Mouse (Mus musculus): ENCODE data around the gene Rbm42.

Gene Rbm42

DNA sequence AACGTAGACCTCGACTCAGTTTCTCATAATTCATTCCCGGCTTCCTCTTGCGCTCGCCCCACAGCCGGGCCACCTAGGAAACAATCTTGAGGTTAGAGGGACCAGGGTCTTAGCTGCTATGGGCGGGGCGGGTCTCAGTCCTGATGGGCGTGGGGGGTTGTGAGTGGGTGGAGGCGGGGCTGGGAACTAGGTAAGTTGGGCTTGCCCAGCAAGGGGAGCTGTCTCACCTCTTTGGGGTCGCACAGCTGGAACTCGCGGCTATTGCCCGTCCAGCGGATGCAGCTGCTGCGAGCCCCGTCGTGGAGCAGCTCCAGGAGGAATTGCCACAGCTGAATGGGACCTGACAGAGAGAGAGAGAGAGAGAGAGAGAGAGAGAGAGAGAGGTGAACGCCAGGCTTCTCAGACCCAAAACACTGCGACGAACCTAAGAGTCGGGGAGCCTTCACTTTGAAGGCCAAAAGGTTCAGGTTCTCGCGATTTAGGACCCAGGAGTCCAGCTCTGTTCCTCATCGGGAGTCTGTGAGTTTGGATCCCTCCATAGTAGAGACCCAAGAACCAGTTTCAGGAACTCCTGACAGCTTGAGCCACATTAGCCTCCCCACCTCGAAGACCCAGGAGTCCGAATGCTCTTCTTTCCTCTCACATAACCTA lies 16.2 kb downstream of the Rbm42 start:
- POLR2A ChIA-PET: interaction anchor here (0.7 to 2.5 kb wide), 21 partner anchors 8 to 449 kb away, joined by 3 to 15 read pairs (median 3); partner anchors contain the start of genes Cox6b1 (in 2 of the 4), Haus5 (in 2 of the 4), Hspb6 (in 1 of the 4) and Proser3 (in 1 of the 4)

DNA sequence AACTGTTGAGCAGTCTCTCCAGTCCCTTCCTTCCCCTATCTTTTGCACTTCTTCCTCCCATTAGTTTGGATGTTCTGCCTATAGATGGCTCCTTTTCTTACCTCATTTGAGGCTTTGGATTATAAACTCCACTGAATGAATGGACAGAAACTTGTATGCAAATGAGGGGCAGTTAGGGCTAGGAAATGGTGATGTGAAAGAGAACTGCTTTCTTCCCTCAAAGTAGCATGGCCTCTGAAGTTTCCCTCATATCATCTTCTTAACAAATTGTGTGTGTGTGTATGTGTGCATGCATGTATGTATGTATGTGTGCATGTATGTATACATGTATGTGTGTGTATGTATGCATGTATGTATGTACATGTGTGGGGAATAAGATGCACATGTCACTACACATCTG lies 21.1 kb downstream of the Rbm42 start:
- POLR2A ChIA-PET: no interaction called here
- CTCF ChIA-PET: interaction anchor here in 1 of 4 experiments (0.6 kb wide), 4 partner anchors 76 to 474 kb away, joined by 3 to 4 read pairs (median 3); no protein-coding TSS in a partner anchor

More for the DNA sequence above, 16.2 kb downstream of the Rbm42 start:
- CTCF ChIA-PET: interaction anchor here (0.5 to 3.3 kb wide), 28 partner anchors 8 to 605 kb away, joined by 3 to 16 read pairs (median 3); partner anchors contain the start of genes Cox6b1 (in 2 of the 4), Fam187b (in 1 of the 4) and Pmis2 (in 1 of the 4)

DNA sequence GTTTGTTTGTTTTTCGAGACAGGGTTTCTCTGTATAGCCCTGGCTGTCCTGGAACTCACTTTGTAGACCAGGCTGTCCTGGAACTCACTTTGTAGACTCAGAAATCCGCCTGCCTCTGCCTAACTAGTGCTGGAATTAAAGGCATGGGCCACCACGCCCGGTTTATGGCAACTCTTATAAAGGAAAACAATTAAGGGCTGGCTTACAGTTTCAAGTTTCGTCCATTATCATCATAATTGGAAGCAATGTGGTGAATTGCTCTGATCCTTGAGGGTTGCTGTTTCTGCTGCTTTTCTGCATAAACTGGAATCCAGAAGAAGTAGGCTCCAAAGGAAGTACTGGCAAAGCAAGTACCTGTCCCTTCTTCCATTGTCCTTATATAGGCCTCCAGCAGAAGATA lies 23.5 kb downstream of the Rbm42 start:
- POLR2A ChIA-PET: interaction anchor here in 3 of 4 experiments (0.7 to 2.5 kb wide), 24 partner anchors 8 to 395 kb away, joined by 3 to 20 read pairs (median 6); partner anchors contain the start of genes Haus5 (in 2 of the 3), Aplp1 (in 1 of the 3), E130208F15Rik (in 1 of the 3) and Etv2 (in 1 of the 3)

DNA sequence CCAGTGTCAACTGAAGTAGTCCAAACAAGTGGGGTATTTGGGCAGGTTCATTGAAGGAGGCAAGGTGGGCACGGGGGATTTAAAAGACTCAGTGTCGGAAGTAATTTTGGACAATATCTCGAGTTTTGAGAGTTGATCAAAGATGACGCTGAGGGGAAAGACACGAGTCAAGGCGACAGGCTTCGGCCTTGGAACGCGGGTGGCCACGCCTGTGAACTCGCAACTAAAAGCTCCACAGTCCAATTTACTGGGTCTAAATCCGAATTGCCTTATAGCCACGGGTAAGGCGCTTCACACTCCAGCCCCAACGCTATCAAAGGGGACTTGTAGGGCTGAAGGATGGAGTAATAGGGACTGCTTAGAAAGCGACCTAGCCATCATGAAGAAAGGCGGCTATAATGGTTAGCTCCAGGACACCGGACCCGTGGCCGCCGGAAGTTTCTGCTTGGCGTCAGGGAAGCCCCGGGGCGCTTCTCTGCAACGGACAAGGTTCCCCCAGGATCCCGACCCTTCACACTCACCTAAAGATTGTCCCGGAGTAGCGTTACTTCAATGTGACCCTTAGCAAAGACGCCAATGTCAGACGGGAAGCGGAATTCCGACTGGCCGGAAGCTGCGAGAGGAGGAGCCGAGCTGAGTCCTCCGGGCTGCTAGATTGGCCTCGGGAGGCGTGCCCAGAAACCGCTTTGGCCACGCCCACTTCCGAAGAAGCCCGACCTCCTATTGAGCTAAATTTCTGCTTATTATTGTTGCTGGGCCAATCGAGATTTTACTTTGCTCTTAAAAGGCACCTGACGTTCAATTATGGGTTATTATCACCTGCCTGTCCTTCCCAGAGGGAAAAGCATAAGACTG lies 24.4 kb downstream of the Rbm42 start, which contains the start of gene Cox6b1:
Gene Cox6b1, minus strand, starts transcription at position 622 of the 855 bp plus-strand sequence.
- ChIA-PET CTCF (interaction anchor here in 3 of 4 experiments (0.6 to 1.9 kb wide), 26 partner anchors 9 to 531 kb away, joined by 3 to 16 read pairs (median 3); partner anchors contain the start of genes Prodh2 (in 2 of the 3), Capns1 (in 1 of the 3), Etv2 (in 1 of the 3) and Gramd1a (in 1 of the 3)), POLR2A (interaction anchor here (0.5 to 2.5 kb wide), 52 partner anchors 8 to 394 kb away, joined by 3 to 20 read pairs (median 4); partner anchors contain the start of genes Haus5 (in 2 of the 4), Kmt2b (in 2 of the 4), Proser3 (in 2 of the 4) and Aplp1 (in 1 of the 4))

More for the DNA sequence above, 23.5 kb downstream of the Rbm42 start:
- CTCF ChIA-PET: interaction anchor here in 2 of 4 experiments (0.7 to 1.5 kb wide), 8 partner anchors 8 to 428 kb away, joined by 3 to 8 read pairs (median 3); partner anchors contain the start of gene Capns1 (in 1 of the 2)

DNA sequence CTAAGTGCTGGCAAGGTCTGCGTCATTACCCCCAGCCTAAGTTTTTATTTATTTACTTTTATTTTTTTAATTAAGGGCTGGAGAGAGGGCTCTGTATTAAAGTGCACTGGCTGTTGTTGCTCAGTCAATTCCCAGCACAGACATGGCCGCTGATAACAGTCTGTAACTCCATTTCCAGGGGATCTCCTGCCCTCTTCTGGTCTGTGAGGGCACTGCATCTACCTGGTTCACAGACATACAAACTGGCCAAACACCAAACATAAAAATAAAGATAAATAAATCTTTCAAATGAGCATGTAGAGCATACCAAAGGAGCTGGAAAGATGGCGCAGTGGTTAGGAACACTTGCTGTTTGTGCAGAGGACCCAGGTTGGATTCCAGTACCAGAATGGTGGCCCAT lies 30.9 kb downstream of the Rbm42 start:
- CTCF ChIA-PET: interaction anchor here in 3 of 4 experiments (0.5 to 1.3 kb wide), 6 partner anchors 9 to 149 kb away, joined by 3 to 5 read pairs (median 4); no protein-coding TSS in a partner anchor
- POLR2A ChIA-PET: interaction anchor here in 3 of 4 experiments (0.6 to 1.5 kb wide), 7 partner anchors 10 to 298 kb away, joined by 3 to 5 read pairs (median 4); partner anchors contain the start of gene E130208F15Rik (in 1 of the 3)

DNA sequence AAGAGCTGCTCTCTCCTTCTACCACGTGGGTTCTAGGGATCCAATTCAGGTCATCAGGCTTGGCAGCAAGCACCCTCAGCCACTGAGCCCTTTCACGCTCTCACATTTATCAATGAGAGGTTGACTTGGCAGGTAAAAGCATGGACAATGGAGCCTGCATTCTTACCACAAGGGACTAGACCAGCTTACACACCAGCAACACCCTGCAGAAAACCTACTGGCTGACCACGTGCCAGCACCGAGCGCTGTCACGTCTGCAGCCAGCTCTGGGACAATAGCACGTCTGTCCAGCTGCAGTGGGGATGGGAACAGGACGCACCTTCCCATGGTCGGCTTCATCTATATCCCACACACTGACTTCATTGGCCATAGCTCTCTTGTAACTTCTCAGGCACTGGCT lies 31.5 kb downstream of the Rbm42 start:
- CTCF ChIA-PET: interaction anchor here in 2 of 4 experiments (0.5 to 1.3 kb wide), 10 partner anchors 8 to 247 kb away, joined by 3 to 9 read pairs (median 4); no protein-coding TSS in a partner anchor
- POLR2A ChIA-PET: interaction anchor here in 3 of 4 experiments (0.6 to 1.5 kb wide), 7 partner anchors 25 to 1323 kb away, joined by 3 to 5 read pairs (median 3); no protein-coding TSS in a partner anchor

DNA sequence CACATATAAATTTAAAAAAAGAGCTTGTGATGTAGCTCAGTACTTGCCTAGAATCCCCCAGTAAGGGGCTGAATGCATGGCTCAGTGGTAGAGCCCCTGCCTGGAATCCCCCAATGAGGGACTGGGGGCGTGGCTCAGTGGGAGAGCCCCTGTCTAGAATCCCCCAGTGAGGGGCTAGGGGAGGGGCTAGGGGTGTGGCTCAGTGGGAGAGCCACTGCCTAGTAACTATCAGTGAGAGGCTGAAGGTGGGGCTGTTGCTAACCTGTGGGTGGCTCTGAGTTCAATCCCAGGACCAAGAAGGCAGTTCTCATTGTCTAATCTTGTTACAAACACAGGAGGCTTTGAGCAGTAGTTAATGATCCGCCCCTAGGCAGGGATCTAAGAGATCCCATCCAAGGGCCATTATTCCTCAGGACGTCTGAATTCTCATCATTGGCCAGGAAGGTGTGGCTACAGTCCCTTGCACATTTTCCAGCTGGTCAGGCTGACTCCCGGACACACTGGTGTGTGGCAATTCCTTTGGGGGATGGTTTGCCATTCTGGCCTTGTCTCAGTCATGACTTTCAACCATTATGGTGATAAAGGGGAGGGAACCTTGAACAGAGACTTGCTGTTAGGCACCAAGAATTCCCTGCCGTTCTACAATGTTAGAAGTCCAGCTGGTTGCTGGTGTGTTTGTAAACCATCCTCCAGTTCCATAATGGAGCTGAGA lies 34.9 kb downstream of the Rbm42 start:
- ChIA-PET POLR2A (interaction anchor here (0.7 to 5.6 kb wide), 19 partner anchors 8 to 125 kb away, joined by 3 to 58 read pairs (median 6); partner anchors contain the start of genes Cox6b1 (in 3 of the 4), Hspb6 (in 2 of the 4), Kmt2b (in 2 of the 4) and Proser3 (in 2 of the 4)), CTCF (interaction anchor here (0.6 to 3.2 kb wide), 21 partner anchors 11 to 416 kb away, joined by 3 to 29 read pairs (median 6); partner anchors contain the start of genes Cox6b1 (in 2 of the 4), Capns1 (in 1 of the 4), E130208F15Rik (in 1 of the 4) and Prodh2 (in 1 of the 4))

DNA sequence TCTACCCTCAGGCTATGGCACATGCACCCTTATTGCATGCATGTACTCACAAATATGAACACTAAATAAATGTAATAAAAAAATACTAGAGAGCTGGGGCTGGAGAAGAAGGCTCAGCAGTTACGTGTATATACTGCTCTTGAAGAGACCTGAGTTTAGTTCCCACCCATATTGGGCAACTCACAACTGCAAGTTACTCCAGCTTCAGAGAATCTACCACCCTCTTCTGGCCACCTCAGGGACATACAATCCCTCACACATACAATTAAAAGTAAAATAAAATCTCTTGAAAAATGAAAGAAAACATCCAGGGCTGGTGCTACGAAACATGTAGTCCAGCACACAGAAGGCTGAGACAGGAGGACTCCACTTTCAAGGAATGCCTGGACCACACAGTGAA lies 35.7 kb downstream of the Rbm42 start:
- ChIA-PET CTCF (interaction anchor here (0.6 to 3.2 kb wide), 32 partner anchors 10 to 1459 kb away, joined by 3 to 29 read pairs (median 5); partner anchors contain the start of genes Cox6b1 (in 1 of the 4), Kmt2b (in 1 of the 4), Prodh2 (in 1 of the 4) and Proser3 (in 1 of the 4)), POLR2A (interaction anchor here (0.7 to 5.6 kb wide), 20 partner anchors 7 to 590 kb away, joined by 3 to 58 read pairs (median 6); partner anchors contain the start of genes Cox6b1 (in 3 of the 4), Hspb6 (in 2 of the 4), Kmt2b (in 2 of the 4) and Proser3 (in 2 of the 4))

DNA sequence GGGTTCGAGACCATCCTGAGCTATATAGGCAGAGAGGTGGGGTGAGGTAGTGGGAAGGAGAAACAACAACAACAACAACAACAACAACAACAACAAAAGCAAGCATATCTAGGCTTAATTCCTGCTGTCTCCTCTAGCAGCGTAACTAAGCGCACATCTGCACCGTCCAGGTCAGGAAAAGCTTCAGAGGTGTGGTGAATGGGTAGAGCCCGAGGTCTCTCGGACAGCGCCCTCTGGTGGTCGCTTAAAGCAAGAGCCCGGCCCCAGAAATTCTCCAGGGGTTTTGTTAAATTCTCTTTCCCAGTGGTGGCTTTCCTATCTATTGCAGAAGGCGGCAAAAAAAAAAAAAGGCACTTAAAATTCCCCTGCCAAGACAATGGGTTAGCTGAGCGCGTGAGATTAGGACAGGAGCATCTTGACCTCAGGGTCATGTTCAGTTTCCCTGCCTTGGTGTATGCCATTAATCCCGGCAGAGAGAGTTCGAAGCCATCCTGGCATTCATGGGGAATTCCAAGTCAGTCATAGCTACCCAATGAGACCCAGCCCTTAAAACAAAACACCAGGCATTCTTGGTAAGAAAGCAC lies 36.5 kb downstream of the Rbm42 start:
- ChIA-PET CTCF (interaction anchor here (0.5 to 3.2 kb wide), 58 partner anchors 9 to 1458 kb away, joined by 3 to 29 read pairs (median 4); partner anchors contain the start of genes Cox6b1 (in 2 of the 4), Kmt2b (in 2 of the 4), Alkbh6 (in 1 of the 4) and Haus5 (in 1 of the 4)), POLR2A (interaction anchor here (0.8 to 5.6 kb wide), 17 partner anchors 9 to 589 kb away, joined by 3 to 58 read pairs (median 8); partner anchors contain the start of genes Cox6b1 (in 3 of the 4), Kmt2b (in 2 of the 4), Hspb6 (in 1 of the 4) and Proser3 (in 1 of the 4))

DNA sequence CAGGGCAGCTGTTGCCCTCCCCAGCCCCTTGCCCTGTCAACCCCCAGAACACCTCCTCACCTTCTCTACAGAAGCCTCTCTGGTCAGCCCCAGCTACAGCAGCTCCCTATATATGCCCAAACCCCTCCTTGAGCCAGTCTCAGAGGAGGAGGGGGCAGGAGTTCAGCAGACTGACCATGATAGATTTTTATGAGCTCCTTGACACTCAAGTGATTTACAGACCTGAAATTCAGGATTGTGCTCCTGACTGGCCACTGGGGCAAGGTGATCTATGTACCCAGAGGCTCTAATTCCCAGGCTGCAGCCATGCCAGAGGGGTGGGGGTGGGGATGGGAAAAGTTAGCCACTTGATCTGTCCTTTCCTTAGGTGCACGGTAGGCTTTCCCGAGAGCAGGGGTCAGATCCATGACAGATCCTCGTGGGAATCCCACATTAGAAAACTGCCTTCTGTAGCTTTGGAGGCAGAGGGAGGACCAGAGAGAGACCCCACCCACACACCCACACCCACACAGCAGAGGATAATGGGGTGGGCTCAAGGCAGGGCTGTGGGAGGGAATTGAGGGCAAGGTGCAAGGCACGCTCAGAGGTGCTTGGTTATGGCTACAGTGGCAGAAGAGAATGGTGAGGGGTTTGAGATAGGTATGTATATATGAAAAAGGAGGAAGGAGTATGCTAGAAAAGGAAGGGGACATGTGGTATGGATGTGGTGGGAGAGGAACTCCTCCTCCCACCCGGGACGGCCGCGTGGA lies 37.3 kb downstream of the Rbm42 start, which contains the start of gene Upk1a:
Gene Upk1a, minus strand, starts transcription at position 194 of the 749 bp plus-strand sequence.
- CTCF ChIA-PET: interaction anchor here (0.5 to 3.2 kb wide), 50 partner anchors 9 to 591 kb away, joined by 3 to 29 read pairs (median 4); partner anchors contain the start of genes Cox6b1 (in 2 of the 4), Alkbh6 (in 1 of the 4), Haus5 (in 1 of the 4) and Kmt2b (in 1 of the 4)
- POLR2A ChIA-PET: interaction anchor here in 2 of 4 experiments (0.6 to 5.6 kb wide), 12 partner anchors 10 to 333 kb away, joined by 3 to 58 read pairs (median 5); partner anchors contain the start of genes Kmt2b (in 2 of the 2), Cox6b1 (in 1 of the 2), Thap8 (in 1 of the 2) and Wdr62 (in 1 of the 2)

DNA sequence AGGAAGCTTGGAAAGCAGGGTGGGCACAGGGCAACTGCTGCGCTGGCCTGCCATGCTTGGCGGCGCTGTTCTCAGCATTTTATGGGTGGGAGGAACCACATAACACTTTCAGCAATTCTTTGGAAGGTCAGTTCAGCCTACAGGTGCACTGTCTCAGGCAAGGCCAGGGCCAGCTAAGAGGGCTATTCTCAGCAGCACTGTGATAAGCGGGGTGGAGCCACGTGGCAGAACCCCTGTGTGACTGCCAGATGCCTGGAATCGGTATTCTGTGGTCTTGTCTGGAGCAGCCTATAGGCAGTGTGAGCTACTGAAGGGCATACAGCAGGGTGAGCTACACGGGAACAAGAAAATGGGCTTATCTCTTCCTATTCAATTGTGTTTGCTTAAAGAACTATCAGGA lies 40.1 kb downstream of the Rbm42 start:
- POLR2A ChIA-PET: interaction anchor here in 2 of 4 experiments (0.6 to 5.6 kb wide), 16 partner anchors 10 to 173 kb away, joined by 3 to 79 read pairs (median 4); partner anchors contain the start of genes Kmt2b (in 2 of the 2), Zbtb32 (in 2 of the 2), Cox6b1 (in 1 of the 2) and Haus5 (in 1 of the 2)
- CTCF ChIA-PET: interaction anchor here (0.5 to 4.1 kb wide), 19 partner anchors 9 to 488 kb away, joined by 3 to 43 read pairs (median 3); partner anchors contain the start of genes Kmt2b (in 2 of the 4), Zbtb32 (in 2 of the 4), Cox6b1 (in 1 of the 4) and Prodh2 (in 1 of the 4)

DNA sequence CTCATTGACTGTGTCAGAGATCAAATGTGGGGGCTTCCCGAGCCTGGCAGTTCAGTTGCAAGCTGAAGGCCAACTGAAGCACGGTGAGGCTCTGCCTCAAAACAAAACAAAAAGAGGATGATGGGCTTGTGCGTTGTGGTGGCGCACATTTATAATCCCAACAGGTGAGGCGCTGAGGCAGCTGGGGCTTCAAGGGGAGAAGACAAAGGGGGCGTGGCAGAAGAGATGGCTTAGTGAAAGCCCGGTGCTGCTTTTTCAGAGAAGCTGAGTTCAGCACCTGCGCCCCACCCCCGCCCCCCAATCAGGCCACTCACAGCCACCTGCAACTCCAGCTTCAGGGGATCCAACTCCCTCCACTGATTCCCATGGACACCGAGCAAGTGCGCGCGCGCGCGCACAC lies 41.6 kb downstream of the Rbm42 start:
- ChIA-PET CTCF (interaction anchor here (0.5 to 4.1 kb wide), 41 partner anchors 8 to 666 kb away, joined by 3 to 43 read pairs (median 5); partner anchors contain the start of genes Cox6b1 (in 2 of the 4), Kmt2b (in 2 of the 4), Zbtb32 (in 2 of the 4) and E130208F15Rik (in 1 of the 4)), POLR2A (interaction anchor here (0.6 to 5.6 kb wide), 41 partner anchors 8 to 328 kb away, joined by 3 to 79 read pairs (median 4); partner anchors contain the start of genes Cox6b1 (in 3 of the 4), Hspb6 (in 3 of the 4), Kmt2b (in 3 of the 4) and Proser3 (in 3 of the 4))

DNA sequence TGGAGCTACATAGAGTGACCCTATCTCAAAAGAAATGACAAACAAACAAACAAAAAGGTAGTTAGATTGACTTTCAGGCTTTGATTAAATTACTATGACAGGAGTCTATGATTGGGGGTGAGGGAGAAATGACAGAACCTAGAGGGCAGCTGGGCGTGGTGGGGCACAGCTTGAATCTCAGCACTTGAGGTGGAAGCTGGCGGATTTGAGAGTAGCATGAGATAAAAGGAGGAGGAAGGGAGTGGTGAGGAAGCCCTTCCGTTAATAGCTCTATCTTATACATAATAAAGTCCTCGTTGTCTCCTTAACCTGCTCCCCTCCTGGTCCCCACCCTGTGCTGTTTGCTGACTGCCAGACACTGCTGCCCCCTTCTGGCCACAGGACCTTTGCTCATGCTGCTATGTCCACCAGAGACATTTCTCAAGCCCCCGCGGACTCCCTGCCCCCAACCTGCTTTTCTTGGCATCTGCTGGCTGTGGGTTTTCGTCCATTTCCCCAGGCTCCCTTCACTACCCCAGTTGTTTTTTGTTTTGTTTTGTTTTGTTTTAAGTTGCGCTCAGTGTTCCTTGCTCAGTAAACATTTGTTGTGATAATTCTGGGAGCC lies 42.3 kb downstream of the Rbm42 start:
- CTCF ChIA-PET: interaction anchor here (0.5 to 4.1 kb wide), 71 partner anchors 9 to 450 kb away, joined by 3 to 43 read pairs (median 4); partner anchors contain the start of genes Cox6b1 (in 3 of the 4), Zbtb32 (in 3 of the 4), Gm49396 (in 2 of the 4) and Hspb6 (in 2 of the 4)
- POLR2A ChIA-PET: interaction anchor here (0.6 to 5.6 kb wide), 48 partner anchors 8 to 329 kb away, joined by 3 to 79 read pairs (median 4); partner anchors contain the start of genes Cox6b1 (in 3 of the 4), Hspb6 (in 3 of the 4), Kmt2b (in 3 of the 4) and Proser3 (in 3 of the 4)
